Mouse (Mus musculus) midbrain, postnatal 0 days (tissue): ENCODE data around the gene Hadha. TPM values are rescaled to one million over a fixed set of nuclear protein-coding genes. Genes with fewer than 3 reads are reported as not detected.
A peak's percentile ranks its signal among the peaks of the same experiment; 100 is the strongest.

Experiments used
- ATAC-seq: fragments of 200-750 bp; cut with Nextera tagmentation; 2 replicates; pipeline ENCODE4 v1.8.0; 2017; ENCODE audit warnings: moderate number of reproducible peaks, mild to moderate bottlenecking, moderate TSS enrichment, moderate library complexity; ENCODE audit not compliant: low FRiP score
- DNase-seq: peaks from one replicate; pipeline ENCODE4 v3.0.0-alpha.2; 2015; ENCODE audit warnings: low spot score
- H3K27ac ChIP-seq: fragments of 300-500 bp; sonication (generic); 2 replicates; pipeline ENCODE4 v1.5.1; 2014; ENCODE audit warnings: low read depth, mild to moderate bottlenecking, low read length, mixed read lengths
- H3K27me3 ChIP-seq: fragments of 300-500 bp; sonication (generic); 2 replicates; pipeline ENCODE4 v1.6.1; 2014; ENCODE audit warnings: low read length, control low read depth, mixed read lengths; ENCODE audit not compliant: insufficient read depth
- H3K36me3 ChIP-seq: fragments of 300-500 bp; sonication (generic); 2 replicates; pipeline ENCODE4 v1.6.1; 2014; ENCODE audit warnings: low read length, control low read depth, mixed read lengths; ENCODE audit not compliant: insufficient read depth
- H3K4me1 ChIP-seq: fragments of 300-500 bp; sonication (generic); 2 replicates; pipeline ENCODE4 v1.6.1; 2014; ENCODE audit warnings: mild to moderate bottlenecking, control low read depth, antibody characterized with exemption, low read length, mixed read lengths; ENCODE audit not compliant: insufficient read depth
- H3K4me2 ChIP-seq: fragments of 300-500 bp; sonication (generic); 2 replicates; pipeline ENCODE4 v1.6.1; 2014; ENCODE audit warnings: low read depth, mild to moderate bottlenecking, low read length, mixed read lengths; ENCODE audit not compliant: poor library complexity, severe bottlenecking
- H3K4me3 ChIP-seq: fragments of 300-500 bp; sonication (generic); 2 replicates; pipeline ENCODE4 v1.5.1; 2014; ENCODE audit warnings: low read depth, mild to moderate bottlenecking, low read length, moderate library complexity
- H3K9ac ChIP-seq: fragments of 300-500 bp; sonication (generic); replicated peaks from 2 replicates; pipeline ENCODE4 v1.6.1; 2014; ENCODE audit warnings: mild to moderate bottlenecking, low read length, moderate library complexity, mixed read lengths; ENCODE audit not compliant: poor library complexity, severe bottlenecking
- H3K9me3 ChIP-seq: fragments of 300-500 bp; sonication (generic); 2 replicates; pipeline ENCODE4 v1.6.1; 2016; ENCODE audit warnings: low read length, control low read depth
- CTCF ChIP-seq: IDR thresholded peaks from 2 replicates; pipeline ENCODE4 v1.5.1; 2016; ENCODE audit warnings: antibody characterized with exemption, mild to moderate bottlenecking
- WGBS: fragments of 180-500 bp; shearing (Covaris S2); extraction: QIAGEN DNeasy Blood & Tissue Kit; methylation state at CpG from one replicate; pipeline ENCODE4 v1.1.7; 2014; 5-methylcytosine and 5-hydroxymethylcytosine counted together
- polyA plus RNA-seq: library from polyadenylated mRNA; unstranded; fragments of >200 nt; fragmentation: Nextera tagmentation; extraction: Ambion mirVana; gene quantifications from 2 replicates; pipeline ENCODE4 v1.2.1, GENCODE M21; 2015
- total RNA-seq: library from RNA; depleted of rRNA; stranded (reverse); fragments of >200 nt; gene quantifications from 2 replicates; pipeline ENCODE4 v1.2.3, GENCODE M21; 2014

The Hadha gene
- total and polyA plus RNA-seq, 2 experiments from 2014 or later = 42.3 to 59.8 TPM

DNA sequence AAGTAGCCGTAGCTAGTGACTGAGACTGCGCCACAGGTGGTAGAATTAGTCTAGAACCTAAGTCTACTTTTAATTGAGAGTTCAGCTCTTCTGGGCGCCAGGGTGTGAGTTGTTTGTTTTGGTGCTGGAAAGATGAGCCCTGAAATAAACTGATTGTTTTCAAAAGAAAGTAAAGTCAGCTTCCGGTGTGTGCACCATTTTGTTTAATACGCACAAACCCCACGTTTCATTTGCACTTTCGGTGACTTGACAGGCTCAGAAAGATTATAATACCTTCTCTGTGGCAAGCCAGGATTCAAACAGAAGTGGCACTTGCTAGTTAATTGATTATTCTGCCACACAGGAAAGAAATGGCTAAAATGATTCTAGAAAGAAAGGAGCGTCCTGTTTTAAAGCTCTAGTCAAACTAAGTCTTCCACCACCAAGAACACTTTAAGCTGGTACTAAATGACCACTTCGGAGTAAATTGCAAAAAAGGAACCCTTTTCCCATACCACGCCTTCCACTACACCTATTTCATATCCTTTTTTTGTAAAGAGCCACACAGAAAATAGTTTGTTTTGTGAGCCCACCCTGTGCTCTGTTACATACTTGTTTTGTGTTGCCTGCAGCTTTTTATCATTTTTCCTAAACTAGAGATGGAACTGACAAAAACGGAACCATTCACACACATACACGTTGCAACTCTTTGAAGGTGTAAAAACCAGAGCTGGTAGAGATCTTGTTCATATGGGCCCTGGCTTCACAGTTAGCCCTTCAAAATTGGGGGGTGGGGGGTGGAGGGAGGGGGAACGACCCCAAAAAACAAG lies 1.1 kb upstream of the Hadha start:
- 34% methylated on average over 13 of the region's 13 CpGs for WGBS

DNA sequence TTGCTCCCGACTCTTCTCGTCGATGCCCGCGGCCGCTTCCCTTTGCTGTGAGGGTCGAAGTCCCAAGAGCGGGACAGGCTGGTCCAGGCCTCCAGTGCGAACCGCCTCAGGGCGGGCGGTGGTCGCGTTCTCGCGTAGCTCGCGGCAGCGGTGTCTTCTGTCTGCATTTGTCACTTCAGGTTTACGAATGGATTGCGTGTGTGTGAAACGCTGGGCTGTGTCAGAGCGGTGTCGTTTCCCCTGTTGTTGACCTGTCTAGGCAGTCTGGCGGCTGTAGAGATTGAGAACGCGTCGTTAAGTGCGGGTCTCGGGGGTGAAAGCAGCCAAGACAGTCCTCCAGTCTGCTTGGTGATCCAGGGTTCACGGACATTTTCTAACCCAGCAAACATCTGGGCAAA lies 432 bp upstream of the Hadha start:
- TF ChIP-seq CTCF = no peak; the same call in 1 of the 2 replicates
- H3K36me3 ChIP-seq = no peaks in the 10 kb centered on the region
- no peaks in the 10 kb centered on the region for H3K9me3 ChIP-seq
- peak overlapping the region; percentile 75 for H3K9ac ChIP-seq
- H3K4me1 ChIP-seq = peaks cover 5% of the 10 kb centered on the region; the same call in 1 of the 2 replicates
- no peaks in the 10 kb centered on the region for H3K27me3 ChIP-seq
- H3K4me2 ChIP-seq = peak overlapping the region; percentile 71
- H3K27ac ChIP-seq = peak overlapping the region; percentile 92
- DNase-seq (no peak), ATAC-seq (peak; percentile 56)
- peak overlapping the region; percentile 71 for H3K4me3 ChIP-seq
- WGBS = under 1% methylated on average over 31 of the region's 31 CpGs

More for the DNA sequence above, 1.1 kb upstream of the Hadha start:
- ATAC-seq (no peak), DNase-seq (no peak)
- H3K4me1 ChIP-seq = peaks cover 5% of the 10 kb centered on the region; the same call in 1 of the 2 replicates
- no peaks in the 10 kb centered on the region for H3K27me3 ChIP-seq
- peak overlapping the region; percentile 71 for H3K4me2 ChIP-seq
- peak overlapping the region; percentile 75 for H3K9ac ChIP-seq
- peak overlapping the region; percentile 71 for H3K4me3 ChIP-seq
- TF ChIP-seq CTCF = no peak
- no peaks in the 10 kb centered on the region for H3K9me3 ChIP-seq
- no peaks in the 10 kb centered on the region for H3K36me3 ChIP-seq
- H3K27ac ChIP-seq = peak overlapping the region; percentile 92

DNA sequence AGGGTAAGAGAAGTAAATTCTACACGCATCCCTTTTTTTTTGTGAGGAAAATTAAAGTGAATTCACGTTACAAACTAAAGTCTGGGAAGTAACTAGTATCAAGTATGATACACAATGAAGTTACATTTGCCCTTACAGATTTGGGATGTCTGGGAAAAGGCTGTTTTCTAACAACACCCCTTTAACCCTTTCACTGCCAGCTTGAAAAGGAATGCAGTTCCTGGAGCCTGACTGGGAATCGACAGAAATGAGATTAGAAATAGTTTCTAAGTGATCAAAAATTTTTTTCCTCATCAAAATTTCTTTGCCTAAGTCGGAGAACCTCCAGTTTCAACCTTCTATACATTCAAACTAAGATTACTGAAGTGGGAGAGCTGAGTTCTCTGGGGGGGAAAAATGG lies 949 bp downstream of the Hadha start:
- ATAC-seq (no peak), DNase-seq (peak; percentile 52)
- WGBS = 20% methylated on average over 4 of the region's 4 CpGs
- no peaks in the 10 kb centered on the region for H3K9me3 ChIP-seq
- H3K36me3 ChIP-seq = no peaks in the 10 kb centered on the region
- peaks cover 5% of the 10 kb centered on the region; the same call in 1 of the 2 replicates for H3K4me1 ChIP-seq
- H3K4me2 ChIP-seq = peak overlapping the region; percentile 71
- H3K9ac ChIP-seq = peak overlapping the region; percentile 75
- H3K27me3 ChIP-seq = no peaks in the 10 kb centered on the region
- peak overlapping the region; percentile 71 for H3K4me3 ChIP-seq
- no peak overlapping the region for H3K27ac ChIP-seq
- TF ChIP-seq CTCF = no peak

DNA sequence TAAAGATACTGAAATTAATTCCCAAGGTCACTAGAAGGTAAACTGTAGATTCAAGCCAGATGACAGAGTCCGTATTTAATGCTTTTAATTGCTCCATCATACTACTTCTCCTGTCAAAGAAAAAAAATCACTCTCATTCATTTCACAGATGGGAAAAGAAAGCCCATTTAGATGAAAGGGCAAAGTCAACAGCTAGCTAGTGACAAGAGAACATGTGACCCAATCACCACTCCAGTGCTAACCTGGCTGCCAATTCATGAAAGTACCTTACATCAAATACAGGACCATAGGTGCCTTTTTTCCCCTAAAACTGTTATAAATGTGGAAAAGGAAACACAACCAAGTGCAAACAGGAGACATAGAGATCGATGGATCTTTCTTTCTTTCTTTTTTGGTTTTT lies 1.7 kb downstream of the Hadha start:
- no peak for DNase-seq
- Histone ChIP-seq H3K4me3 (no peak overlapping the region), H3K27ac (no peak overlapping the region), H3K4me2 (no peak overlapping the region), H3K36me3 (no peaks in the 10 kb centered on the region), H3K27me3 (no peaks in the 10 kb centered on the region), H3K4me1 (peaks cover 5% of the 10 kb centered on the region; the same call in 1 of the 2 replicates), H3K9me3 (no peaks in the 10 kb centered on the region), H3K9ac (no peak overlapping the region)
- no peak for ATAC-seq
- no peak for TF ChIP-seq CTCF
- WGBS = 95% methylated on average over 2 of the region's 2 CpGs

DNA sequence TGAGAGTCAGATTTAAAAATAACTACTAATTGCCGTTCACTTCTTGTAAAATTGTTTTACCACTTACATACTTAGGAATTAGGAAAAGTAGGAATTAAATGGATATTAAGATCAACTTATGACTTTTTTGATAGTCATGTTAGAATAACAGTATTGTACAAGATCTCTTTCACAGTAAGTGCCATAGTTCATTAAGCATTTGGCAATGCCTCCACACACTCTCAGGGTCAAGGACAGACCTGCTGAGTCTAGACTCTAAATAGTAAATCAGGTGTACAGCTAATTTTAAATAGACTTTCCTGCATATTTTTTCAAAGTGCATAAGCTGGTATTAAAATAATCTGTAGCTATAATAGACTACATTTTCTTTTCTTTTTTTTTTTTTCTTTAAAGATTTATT lies 2.5 kb downstream of the Hadha start:
- Histone ChIP-seq H3K4me1 (peaks cover 5% of the 10 kb centered on the region; the same call in 1 of the 2 replicates), H3K27ac (no peak overlapping the region), H3K4me3 (no peak overlapping the region), H3K36me3 (no peaks in the 10 kb centered on the region), H3K9ac (no peak overlapping the region), H3K4me2 (no peak overlapping the region), H3K27me3 (no peaks in the 10 kb centered on the region), H3K9me3 (no peaks in the 10 kb centered on the region)
- 85% methylated on average over 1 of the region's 1 CpGs for WGBS
- no peak for ATAC-seq
- no peak for DNase-seq
- no peak for TF ChIP-seq CTCF

DNA sequence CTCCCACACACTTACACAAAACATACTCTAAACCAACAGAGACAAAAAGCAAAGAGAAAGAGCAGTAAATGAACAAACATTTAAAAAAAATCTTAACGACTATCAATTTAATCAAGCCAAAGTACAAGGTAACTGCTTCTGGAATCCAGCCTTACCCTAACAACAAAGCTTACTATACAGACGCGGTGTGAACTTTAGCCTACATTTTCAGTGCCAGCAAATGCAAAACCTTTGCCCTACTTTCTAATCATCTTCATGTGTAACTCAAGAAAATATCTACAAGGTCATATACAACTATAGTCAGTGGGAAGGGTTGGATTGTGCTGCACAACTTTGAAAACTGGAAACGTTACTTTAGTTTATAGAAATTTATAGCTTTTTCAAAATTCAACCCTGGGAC lies 3.0 kb downstream of the Hadha start:
- Histone ChIP-seq H3K4me2 (no peak overlapping the region), H3K4me1 (peaks cover 5% of the 10 kb centered on the region; the same call in 1 of the 2 replicates), H3K9me3 (no peaks in the 10 kb centered on the region), H3K27me3 (no peaks in the 10 kb centered on the region), H3K4me3 (no peak overlapping the region), H3K36me3 (no peaks in the 10 kb centered on the region), H3K27ac (no peak overlapping the region), H3K9ac (no peak overlapping the region)
- 71% methylated on average over 4 of the region's 4 CpGs for WGBS
- DNase-seq (no peak), ATAC-seq (no peak)
- no peak for TF ChIP-seq CTCF
